Mouse (Mus musculus) megakaryocyte-erythroid progenitor cell, adult 5-6 weeks (primary cell): ENCODE measurements around the gene Cdk2ap2. TPM values are rescaled to one million over a fixed set of nuclear protein-coding genes. Genes with fewer than 3 reads are reported as not detected.
"Not testable (repeated sequence)": the region's sequence is repeated elsewhere in the genome, so short reads cannot be mapped to it uniquely, and the experiment has no call there.

Experiments
- ATAC-seq: replicated peaks from 2 replicates; pipeline ENCODE4 v1.8.0; 2016; ENCODE audit warnings: mild to moderate bottlenecking, inconsistent platforms; ENCODE audit not compliant: severe bottlenecking, poor library complexity, low FRiP score, low TSS enrichment
- total RNA-seq, 2 experiments: library from RNA; stranded (forward) in 1 of 2; stranded (reverse) in 1 of 2; fragments of 200-1000, 215-1000 nt in 1 of 2; fragments of >200 nt in 1 of 2; fragmentation: Nextera tagmentation in 1 of 2; gene quantifications; 2 replicates each; pipeline ENCODE4 v1.2.3; 2014 to 2017

Cdk2ap2 gene
- total RNA-seq, 2 experiments from 2014 or later, result 16.1 to 75.8 TPM

DNA sequence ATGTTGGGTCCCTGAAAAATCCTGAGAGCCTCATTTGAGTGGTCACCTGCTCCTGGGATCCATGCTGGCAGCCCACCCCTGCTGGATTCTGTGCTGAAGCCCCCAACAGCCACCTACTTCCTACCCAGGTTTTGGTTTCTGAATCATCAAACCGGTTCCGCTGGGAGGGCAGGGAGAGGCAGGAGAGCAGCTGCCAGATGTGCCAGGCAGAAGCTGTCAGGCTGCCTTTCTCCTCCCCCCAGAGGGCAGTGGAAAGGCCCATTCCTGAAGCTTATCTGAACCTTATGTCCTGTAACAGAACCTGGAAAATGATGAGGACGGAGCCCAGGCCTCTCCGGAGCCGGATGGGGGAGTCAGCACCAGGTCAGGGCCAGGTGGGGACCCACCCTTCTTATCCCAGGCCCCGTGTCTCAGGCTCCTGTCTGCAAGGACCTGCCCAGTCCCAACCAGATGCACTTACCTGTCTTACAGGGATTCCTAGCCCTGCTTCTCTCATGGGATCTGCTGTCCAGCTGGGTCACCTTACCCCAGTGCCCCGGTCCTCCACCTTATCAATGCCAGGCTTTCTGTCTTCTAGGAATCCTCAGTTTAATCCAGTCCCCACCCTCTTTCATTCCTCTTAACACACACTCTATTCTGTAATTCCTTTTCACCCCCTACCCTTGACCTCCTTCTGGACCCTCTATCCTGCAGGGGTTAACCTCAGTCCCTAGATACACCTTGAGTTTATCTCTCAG is 29.9 kb downstream of the Cdk2ap2 start:
- no peak for ATAC-seq

- ATAC-seq, result no peak
Observed at GRCm38 (mm10) chr19:4129462-4129861, 32.5 kb downstream of the Cdk2ap2 start.

DNA sequence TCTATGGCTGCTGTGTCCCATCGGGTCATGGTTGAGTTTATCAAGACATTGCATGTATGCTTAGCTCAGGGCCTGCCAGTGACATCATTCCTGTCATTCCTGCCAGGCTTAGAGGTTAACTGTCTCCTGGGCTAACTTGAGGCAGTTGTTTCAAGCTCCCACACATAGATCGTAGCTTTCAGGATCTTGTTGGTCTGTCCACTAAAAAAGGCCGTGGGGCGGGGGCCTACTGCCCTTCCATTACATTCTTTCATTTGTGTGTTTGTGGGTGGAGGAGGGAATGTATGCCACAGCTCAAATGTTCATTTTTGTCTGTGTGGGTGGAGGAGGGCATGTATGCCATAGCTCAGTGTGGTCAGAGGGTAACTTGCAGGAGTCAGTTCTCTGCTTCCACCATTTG is 33.1 kb downstream of the Cdk2ap2 start:
- ATAC-seq, result no peak

GRCm38 (mm10) chr19:4131075-4131474 is 34.1 kb downstream of the Cdk2ap2 start:
- peak; percentile 50 for ATAC-seq

DNA sequence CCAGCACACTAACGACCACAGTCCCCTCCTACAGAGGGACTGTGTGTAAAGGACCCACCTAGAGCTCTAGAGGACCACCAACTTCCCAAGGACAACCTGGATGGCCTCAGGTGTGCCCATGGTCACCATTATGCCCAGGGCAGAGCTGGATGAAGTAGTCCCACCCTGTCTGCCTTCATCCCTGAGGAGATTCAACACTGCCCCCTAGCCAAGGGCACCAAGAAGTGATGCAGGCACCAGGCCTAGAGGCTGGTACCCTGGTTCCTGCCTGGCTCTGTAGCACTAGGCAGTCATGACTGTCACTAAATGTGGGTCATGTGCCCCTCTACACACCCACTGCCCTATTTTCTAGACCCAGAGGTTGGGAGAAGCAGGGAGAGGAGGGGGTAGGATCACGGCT is 34.8 kb downstream of the Cdk2ap2 start:
- ATAC-seq, result 0 out of 2 replicates have a peak, but pooled peaks have one; percentile 37

DNA sequence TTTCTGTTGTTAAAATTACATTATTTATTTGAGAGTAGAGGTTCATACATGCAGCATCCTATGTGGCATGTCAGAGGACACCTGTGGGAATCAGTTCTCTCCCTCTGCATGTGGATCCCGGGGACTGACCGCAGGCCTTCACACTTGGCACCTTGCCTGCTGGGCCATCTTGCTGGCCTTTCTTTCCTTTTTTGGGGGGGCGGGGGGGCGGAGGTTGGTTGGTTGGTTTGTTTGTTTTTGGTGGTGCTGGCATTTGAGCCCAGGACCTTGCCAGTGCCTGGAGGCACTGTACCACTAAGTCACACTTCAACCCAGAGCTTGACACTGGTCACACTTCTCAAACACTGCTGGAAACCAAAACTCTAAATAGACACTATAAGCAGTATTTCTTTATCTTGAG is 37.4 kb downstream of the Cdk2ap2 start:
- ATAC-seq, result no peak

DNA sequence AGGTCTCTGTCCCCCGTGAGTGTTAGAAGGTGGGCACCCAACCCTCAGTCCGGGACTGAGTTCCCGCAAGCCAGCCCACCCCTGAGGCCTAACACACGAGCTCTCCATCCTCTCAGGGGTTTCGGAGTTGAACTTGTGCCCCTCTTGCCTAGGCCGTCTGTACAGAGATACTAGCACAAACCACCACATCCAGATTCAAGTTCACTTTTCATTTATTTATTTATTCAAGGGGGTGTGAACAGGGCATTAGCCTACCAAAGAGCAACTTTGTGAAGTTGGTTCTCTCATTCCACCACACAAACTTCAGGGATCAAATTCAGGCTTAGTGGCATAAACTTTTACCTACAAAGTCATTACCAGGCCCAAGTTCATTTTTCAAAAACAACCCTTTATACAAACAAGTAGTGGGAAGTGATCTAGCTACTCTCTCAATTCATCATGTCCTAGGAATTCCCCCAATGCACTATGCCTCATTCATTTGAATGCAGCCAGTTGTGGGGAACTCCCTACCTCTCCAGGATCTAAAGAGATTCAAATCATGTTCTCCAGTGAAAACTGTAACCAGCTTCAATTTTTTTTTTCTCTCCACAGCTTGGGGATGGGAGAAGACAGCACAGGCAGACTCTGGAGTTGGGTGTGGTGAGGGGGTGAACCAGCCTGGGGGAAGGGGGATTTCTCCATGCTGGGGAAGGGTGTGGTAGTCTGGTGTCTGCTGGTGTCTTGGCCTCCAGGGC is 38.4 kb downstream of the Cdk2ap2 start:
- ATAC-seq, result not testable (repeated sequence)

GRCm38 (mm10) chr19:4135963-4136345 is 39.0 kb downstream of the Cdk2ap2 start:
- ATAC-seq, result peak; percentile 74; the same call in 1 of the 2 replicates

- peak; percentile 65; the same call in 1 of the 2 replicates for ATAC-seq
Observed at GRCm38 (mm10) chr19:4136463-4136862, 39.5 kb downstream of the Cdk2ap2 start.

DNA sequence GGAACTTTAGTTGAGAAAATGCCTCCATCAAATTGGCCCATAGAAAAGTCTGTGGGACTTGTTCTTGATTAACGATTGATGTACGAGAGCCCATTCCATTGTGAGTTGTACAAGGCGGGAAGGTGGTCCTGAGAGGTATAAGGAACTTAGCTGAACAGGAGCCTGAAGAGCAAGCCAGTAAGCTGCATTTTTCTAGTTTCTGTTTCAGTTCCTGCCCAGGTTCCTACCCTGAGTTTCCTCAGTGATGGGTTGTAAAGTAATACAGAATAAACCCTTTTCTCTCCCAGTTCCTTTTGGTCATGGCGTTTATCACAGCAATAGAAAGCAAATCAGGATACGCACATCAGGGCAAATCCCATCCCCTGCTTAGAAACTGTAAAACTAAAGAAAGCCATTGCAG is 40.9 kb downstream of the Cdk2ap2 start:
- ATAC-seq, result no peak

GRCm38 (mm10) chr19:4139446-4139845 is 42.5 kb downstream of the Cdk2ap2 start, which contains the start of gene Gpr152:
Gene Gpr152 (plus strand): TSS chr19:4139787.
- ATAC-seq, result no peak

GRCm38 (mm10) chr19:4140147-4140546 is 43.2 kb downstream of the Cdk2ap2 start:
- ATAC-seq, result no peak

DNA sequence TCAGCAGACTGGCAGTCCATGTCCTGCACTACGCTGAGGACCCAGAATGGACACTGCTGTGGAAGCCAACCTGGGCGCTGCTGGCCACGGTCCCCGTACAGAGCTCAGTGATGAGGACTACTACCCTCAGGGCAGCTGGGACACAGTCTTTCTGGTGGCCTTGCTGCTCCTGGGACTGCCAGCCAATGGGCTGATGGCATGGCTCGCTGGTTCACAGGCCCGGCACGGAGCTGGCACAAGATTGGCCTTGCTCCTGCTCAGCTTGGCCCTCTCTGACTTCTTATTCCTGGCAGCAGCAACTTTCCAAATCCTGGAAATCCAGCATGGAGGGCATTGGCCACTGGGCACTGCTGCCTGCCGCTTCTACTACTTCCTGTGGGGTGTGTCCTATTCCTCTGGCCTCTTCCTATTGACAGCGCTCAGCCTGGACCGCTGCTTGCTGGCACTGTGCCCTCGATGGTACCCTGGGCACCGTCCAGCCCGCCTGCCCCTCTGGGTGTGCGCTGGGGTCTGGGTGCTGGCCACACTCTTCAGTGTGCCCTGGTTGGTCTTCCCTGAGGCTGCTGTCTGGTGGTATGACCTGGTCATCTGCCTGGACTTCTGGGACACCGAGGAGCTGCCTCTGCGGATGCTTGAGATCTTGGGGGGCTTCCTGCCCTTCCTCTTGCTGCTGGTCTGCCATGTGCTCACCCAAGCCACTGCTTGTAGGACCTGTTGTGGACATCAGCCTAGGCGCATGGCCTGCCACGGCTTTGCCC is 45.6 kb downstream of the Cdk2ap2 start:
- 0 out of 2 replicates have a peak, but pooled peaks have one; percentile 6 for ATAC-seq

DNA sequence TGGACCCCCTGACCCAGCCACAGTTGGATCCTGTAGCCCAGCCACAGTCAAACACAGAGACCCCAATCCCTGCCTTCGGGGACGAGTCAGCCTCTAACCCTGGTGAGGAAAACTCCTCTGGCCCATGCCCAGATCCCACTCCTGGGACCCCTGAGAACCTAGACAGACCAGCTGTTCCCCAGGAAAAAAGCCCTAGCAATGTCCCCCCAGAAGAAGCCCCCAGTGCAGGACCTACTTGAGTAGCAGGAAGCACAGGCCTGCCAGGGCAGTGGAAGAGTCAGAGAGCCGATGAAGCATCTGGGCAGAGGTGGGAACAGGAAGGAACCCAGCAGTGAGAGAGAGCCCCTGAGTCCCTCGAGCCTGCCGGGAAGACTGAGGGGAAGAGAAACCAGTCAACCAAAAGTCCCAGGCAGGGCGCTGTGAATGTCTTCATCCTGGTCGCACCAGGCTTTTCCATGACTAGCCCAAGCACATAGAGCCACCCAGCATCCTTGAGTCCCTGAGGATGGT is 46.8 kb downstream of the Cdk2ap2 start, which contains the start of gene Cabp4:
Gene Cabp4 (minus strand): TSS at position 275 of the 510 bp plus-strand sequence.
- no peak for ATAC-seq

GRCm38 (mm10) chr19:4144550-4145498 is 47.8 kb downstream of the Cdk2ap2 start:
- ATAC-seq, result no peak

- ATAC-seq, result no peak
Observed at GRCm38 (mm10) chr19:4145936-4146335, 49.0 kb downstream of the Cdk2ap2 start.

GRCm38 (mm10) chr19:4146366-4147021 is 49.5 kb downstream of the Cdk2ap2 start:
- ATAC-seq, result no peak

DNA sequence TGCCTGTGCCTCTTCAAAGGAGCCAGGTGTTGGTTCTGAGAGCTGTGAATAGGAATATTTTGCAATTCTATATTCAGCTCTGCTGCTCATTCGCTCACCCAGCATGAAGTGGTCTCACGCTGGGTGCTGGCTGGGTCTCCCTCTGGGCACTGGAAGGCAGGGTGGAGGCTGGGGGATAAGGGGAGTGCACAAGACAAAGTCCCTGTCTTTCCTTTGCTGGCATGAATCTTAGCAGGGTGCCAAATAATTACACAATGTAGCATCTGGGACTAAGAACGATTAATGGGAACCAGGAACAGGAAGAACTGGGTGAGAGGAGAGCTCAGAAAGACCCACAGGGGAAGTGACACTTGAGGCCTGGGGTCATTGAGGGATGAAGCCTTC is 50.0 kb downstream of the Cdk2ap2 start:
- no peak for ATAC-seq
